Mouse (Mus musculus) lung, postnatal 36 days (tissue): ENCODE measurements at regions not wholly inside any gene's neighbourhood (a gene's known extent, or its start where the extent isn't known, plus 50 kb on each side); places are given as distances from the start of the nearest gene placed in this dataset.

Experiments
- DNase-seq: peaks from one replicate; pipeline ENCODE4 v3.0.0; 2022; ENCODE audit warnings: mixed read lengths

GRCm38 (mm10) chr7:137888731-137889130, 451.3 kb downstream of the Glrx3 start:
- no peak for DNase-seq

- no peak for DNase-seq
These were observed 469.1 kb downstream of the Glrx3 start for GRCm38 (mm10) chr7:137906424-137907060.

- DNase-seq = no peak
These were observed 472.0 kb downstream of the Glrx3 start for GRCm38 (mm10) chr7:137909456-137909855.

- DNase-seq = no peak
These were observed 476.2 kb downstream of the Glrx3 start for GRCm38 (mm10) chr7:137913551-137914105.

- DNase-seq = no peak
These were observed 477.1 kb downstream of the Glrx3 start for GRCm38 (mm10) chr7:137914506-137914905.

GRCm38 (mm10) chr7:137916351-137916750, 478.9 kb downstream of the Glrx3 start:
- DNase-seq = no peak

GRCm38 (mm10) chr7:137924464-137925167, 472.9 kb downstream of the Tcerg1l start:
- DNase-seq = peak; percentile 23

- no peak for DNase-seq
These were observed 471.9 kb downstream of the Tcerg1l start for GRCm38 (mm10) chr7:137925656-137926055.

GRCm38 (mm10) chr7:137927371-137927770, 470.2 kb downstream of the Tcerg1l start:
- no peak for DNase-seq

GRCm38 (mm10) chr7:137930200-137930599, 467.3 kb downstream of the Tcerg1l start:
- DNase-seq = no peak

- DNase-seq = no peak
These were observed 461.6 kb downstream of the Tcerg1l start for GRCm38 (mm10) chr7:137935896-137936295.

- peak; percentile 6 for DNase-seq
These were observed 458.4 kb downstream of the Tcerg1l start for GRCm38 (mm10) chr7:137939116-137939515.

- DNase-seq = no peak
These were observed 457.4 kb downstream of the Tcerg1l start for GRCm38 (mm10) chr7:137940084-137940483.

- no peak for DNase-seq
These were observed 452.5 kb downstream of the Tcerg1l start for GRCm38 (mm10) chr7:137944991-137945390.

- no peak for DNase-seq
These were observed 450.1 kb downstream of the Tcerg1l start for GRCm38 (mm10) chr7:137947424-137947823.

- DNase-seq = no peak
These were observed 440.2 kb downstream of the Tcerg1l start for GRCm38 (mm10) chr7:137957354-137957753.

GRCm38 (mm10) chr7:137957848-137958247, 439.7 kb downstream of the Tcerg1l start:
- DNase-seq = no peak

- no peak for DNase-seq
These were observed 433.9 kb downstream of the Tcerg1l start for GRCm38 (mm10) chr7:137963470-137964095.

- no peak for DNase-seq
These were observed 422.8 kb downstream of the Tcerg1l start for GRCm38 (mm10) chr7:137974705-137975104.

- no peak for DNase-seq
These were observed 420.0 kb downstream of the Tcerg1l start for GRCm38 (mm10) chr7:137977527-137977926.

- no peak for DNase-seq
These were observed 418.2 kb downstream of the Tcerg1l start for GRCm38 (mm10) chr7:137979361-137979760.

GRCm38 (mm10) chr7:138005806-138006205, 391.7 kb downstream of the Tcerg1l start:
- DNase-seq = no peak

- DNase-seq = no peak
These were observed 390.6 kb downstream of the Tcerg1l start for GRCm38 (mm10) chr7:138006971-138007370.

GRCm38 (mm10) chr7:138008601-138009000, 388.9 kb downstream of the Tcerg1l start:
- DNase-seq = no peak
